Mouse (Mus musculus) midbrain, embryonic 12.5 days (tissue): Measurements from ENCODE around the gene Sphk1. TPM values are rescaled to one million over a fixed set of nuclear protein-coding genes. Genes with fewer than 3 reads are reported as not detected.
A peak's percentile ranks its signal among the peaks of the same experiment; 100 is the strongest.

Source experiments
- ATAC-seq: fragments of 200-750 bp; cut with Nextera tagmentation; 2 replicates; pipeline ENCODE4 v1.8.0; 2017; ENCODE audit warnings: low read depth, moderate TSS enrichment, moderate library complexity; ENCODE audit not compliant: low FRiP score
- H3K27ac ChIP-seq: fragments of 300-500 bp; sonication (generic); replicated peaks from 2 replicates; pipeline ENCODE4 v1.5.1; 2016; ENCODE audit warnings: mild to moderate bottlenecking
- H3K27me3 ChIP-seq: fragments of 300-500 bp; sonication (generic); 2 replicates; pipeline ENCODE4 v1.6.1; 2016; ENCODE audit warnings: mild to moderate bottlenecking
- H3K36me3 ChIP-seq: fragments of 300-500 bp; sonication (generic); 2 replicates; pipeline ENCODE4 v1.6.1; 2016
- H3K4me1 ChIP-seq: fragments of 300-500 bp; sonication (generic); 2 replicates; pipeline ENCODE4 v1.6.1; 2016
- H3K4me2 ChIP-seq: fragments of 300-500 bp; sonication (generic); replicated peaks from 2 replicates; pipeline ENCODE4 v1.6.1; 2016; ENCODE audit warnings: mild to moderate bottlenecking, moderate library complexity
- H3K4me3 ChIP-seq: fragments of 300-500 bp; sonication (generic); 2 replicates; pipeline ENCODE4 v1.5.1; 2016; ENCODE audit warnings: mild to moderate bottlenecking
- H3K9ac ChIP-seq: fragments of 300-500 bp; sonication (generic); replicated peaks from 2 replicates; pipeline ENCODE4 v1.6.1; 2016; ENCODE audit warnings: mild to moderate bottlenecking, moderate library complexity
- H3K9me3 ChIP-seq: fragments of 300-500 bp; sonication (generic); 2 replicates; pipeline ENCODE4 v1.6.1; 2016; ENCODE audit warnings: mild to moderate bottlenecking
- WGBS: fragments of 180-500 bp; shearing (Covaris S2); methylation state at CpG from one replicate; pipeline ENCODE4 v1.1.7; 2016; 5-methylcytosine and 5-hydroxymethylcytosine counted together
- polyA plus RNA-seq: library from polyadenylated mRNA; unstranded; fragments of >200 nt; fragmentation: Nextera tagmentation; extraction: Ambion mirVana; gene quantifications from 2 replicates; pipeline ENCODE4 v1.2.1, GENCODE M21; 2016

Gene Sphk1
- polyA plus RNA-seq, 1 experiment from 2014 or later = 7.1 TPM

- 67% methylated on average over 6 of the region's 6 CpGs for WGBS
- H3K9me3 ChIP-seq = no peaks in the 10 kb centered on the region
- peaks cover 62% of the 10 kb centered on the region for H3K4me1 ChIP-seq
- H3K4me3 ChIP-seq = no peak overlapping the region
- no peak overlapping the region for H3K4me2 ChIP-seq
- no peaks in the 10 kb centered on the region for H3K36me3 ChIP-seq
- 0 out of 2 replicates have a peak overlapping the region, but pooled peaks have one; percentile 15 for H3K27ac ChIP-seq
- no peaks in the 10 kb centered on the region for H3K27me3 ChIP-seq
- 0 out of 2 replicates have a peak overlapping the region, but pooled peaks have one; percentile 15 for H3K9ac ChIP-seq
- no peak for ATAC-seq
These were observed 43.8 kb downstream of the Sphk1 start for GRCm38 (mm10) chr11:116574486-116574885.

DNA sequence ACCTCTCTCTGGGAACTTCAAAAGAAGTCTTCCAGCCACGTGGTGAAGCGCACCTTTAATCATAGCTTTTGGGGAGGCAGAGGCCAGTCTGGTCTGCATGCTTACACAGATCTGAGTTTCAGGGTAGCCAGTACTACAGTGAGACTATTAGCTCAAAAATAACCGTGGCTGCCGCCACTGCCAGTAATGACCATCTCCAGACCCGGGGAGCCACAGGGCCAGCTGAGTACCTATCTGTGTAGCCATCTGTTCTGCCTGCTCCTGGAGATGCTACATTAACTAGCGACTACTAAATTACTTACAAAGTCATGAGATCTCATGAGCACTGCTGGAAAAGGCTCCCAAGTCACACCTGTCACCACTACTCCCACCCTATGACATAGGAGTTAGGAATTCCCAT lies 44.3 kb downstream of the Sphk1 start:
- Histone ChIP-seq H3K36me3 (no peaks in the 10 kb centered on the region), H3K4me3 (no peak overlapping the region), H3K27me3 (no peaks in the 10 kb centered on the region), H3K9ac (no peak overlapping the region), H3K4me2 (no peak overlapping the region), H3K27ac (no peak overlapping the region; the same call in 1 of the 2 replicates), H3K9me3 (no peaks in the 10 kb centered on the region), H3K4me1 (peaks cover 67% of the 10 kb centered on the region)
- no peak for ATAC-seq
- 72% methylated on average over 6 of the region's 6 CpGs for WGBS

DNA sequence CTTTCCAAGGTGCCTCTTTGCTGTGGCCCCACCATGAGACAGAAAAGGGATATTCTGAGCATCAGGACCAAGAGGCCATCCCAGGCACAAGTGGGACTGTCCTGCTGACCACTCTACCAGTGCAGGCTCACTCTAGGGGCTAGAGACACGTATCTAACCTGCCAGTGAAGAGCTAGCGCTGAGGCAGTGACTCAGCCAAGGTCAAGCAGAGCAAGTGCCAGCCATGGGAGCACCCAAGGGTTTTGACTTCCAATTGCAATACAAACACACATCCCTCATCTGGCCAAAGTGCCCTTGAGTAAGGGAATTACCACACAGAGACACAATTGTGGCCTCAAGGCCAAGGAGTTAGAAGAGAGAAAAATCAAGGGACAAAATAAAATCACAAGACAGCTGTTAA lies 44.7 kb downstream of the Sphk1 start:
- Histone ChIP-seq H3K4me1 (peaks cover 71% of the 10 kb centered on the region), H3K27me3 (no peaks in the 10 kb centered on the region), H3K4me3 (no peak overlapping the region), H3K9ac (no peak overlapping the region), H3K27ac (no peak overlapping the region; the same call in 1 of the 2 replicates), H3K9me3 (no peaks in the 10 kb centered on the region), H3K4me2 (no peak overlapping the region), H3K36me3 (no peaks in the 10 kb centered on the region)
- no peak for ATAC-seq
- 73% methylated on average over 2 of the region's 2 CpGs for WGBS

DNA sequence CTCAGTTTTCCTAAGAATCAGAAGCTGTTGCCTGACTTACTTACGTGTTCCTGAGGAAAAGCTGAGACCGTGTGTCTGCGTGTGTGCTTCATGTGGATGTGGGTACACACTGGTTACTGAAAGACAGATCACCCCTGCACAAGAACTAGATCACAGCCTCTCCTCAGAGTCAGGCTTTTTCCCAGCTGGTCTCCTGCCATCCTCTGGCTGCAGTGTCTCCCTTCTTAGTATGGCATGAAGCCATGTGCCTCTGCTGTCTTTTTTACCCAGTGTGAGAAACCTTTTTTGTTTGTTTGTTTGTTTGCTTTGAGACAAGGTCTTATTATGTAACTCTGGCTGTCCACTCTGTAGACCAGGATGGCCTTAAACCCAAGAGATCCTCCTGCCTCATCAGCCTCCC lies 48.6 kb downstream of the Sphk1 start:
- Histone ChIP-seq H3K4me3 (no peak overlapping the region), H3K9ac (no peak overlapping the region), H3K4me2 (peak overlapping the region; percentile 77; the same call in 1 of the 2 replicates), H3K36me3 (no peaks in the 10 kb centered on the region), H3K9me3 (no peaks in the 10 kb centered on the region), H3K27me3 (no peaks in the 10 kb centered on the region), H3K27ac (no peak overlapping the region), H3K4me1 (peaks cover 47% of the 10 kb centered on the region)
- WGBS = 94% methylated on average over 3 of the region's 3 CpGs
- ATAC-seq = no peak

DNA sequence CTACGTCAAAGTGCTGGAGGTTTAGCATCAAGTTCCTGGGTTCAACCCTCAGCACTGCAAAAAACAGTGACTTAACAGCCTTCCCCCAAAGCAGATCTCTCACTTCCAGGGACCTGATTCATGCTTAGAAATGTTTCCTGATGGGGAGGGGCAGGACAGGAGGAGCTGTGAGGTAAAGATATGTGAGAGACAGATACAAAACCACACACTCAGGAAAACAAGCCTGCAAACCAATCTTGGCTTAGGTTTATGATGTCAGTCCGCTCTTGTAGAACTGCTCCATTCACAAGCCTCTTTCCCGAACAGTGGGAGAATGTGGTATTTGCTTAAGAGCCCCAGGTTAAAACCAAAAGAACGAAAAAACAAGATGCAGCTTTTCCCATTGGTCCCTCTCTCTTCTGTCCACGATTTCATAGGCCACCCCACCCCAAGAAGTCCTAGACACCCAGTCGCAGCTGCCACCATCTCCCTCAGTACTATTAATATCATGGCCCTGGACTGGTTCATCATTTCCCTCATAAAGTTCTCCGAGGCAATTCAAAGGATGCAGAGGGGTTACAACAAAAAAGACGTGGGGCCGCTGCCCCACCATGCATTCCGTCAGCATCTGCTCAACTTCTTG lies 49.4 kb downstream of the Sphk1 start:
- Histone ChIP-seq H3K27me3 (no peaks in the 10 kb centered on the region), H3K4me1 (peaks cover 38% of the 10 kb centered on the region), H3K36me3 (no peaks in the 10 kb centered on the region), H3K4me2 (peak overlapping the region; percentile 77), H3K27ac (peak overlapping the region; percentile 91), H3K9me3 (no peaks in the 10 kb centered on the region), H3K9ac (peak overlapping the region; percentile 97), H3K4me3 (peak overlapping the region; percentile 98)
- WGBS = 22% methylated on average over 10 of the region's 10 CpGs
- 0 out of 2 replicates have a peak, but pooled peaks have one; percentile 20 for ATAC-seq

DNA sequence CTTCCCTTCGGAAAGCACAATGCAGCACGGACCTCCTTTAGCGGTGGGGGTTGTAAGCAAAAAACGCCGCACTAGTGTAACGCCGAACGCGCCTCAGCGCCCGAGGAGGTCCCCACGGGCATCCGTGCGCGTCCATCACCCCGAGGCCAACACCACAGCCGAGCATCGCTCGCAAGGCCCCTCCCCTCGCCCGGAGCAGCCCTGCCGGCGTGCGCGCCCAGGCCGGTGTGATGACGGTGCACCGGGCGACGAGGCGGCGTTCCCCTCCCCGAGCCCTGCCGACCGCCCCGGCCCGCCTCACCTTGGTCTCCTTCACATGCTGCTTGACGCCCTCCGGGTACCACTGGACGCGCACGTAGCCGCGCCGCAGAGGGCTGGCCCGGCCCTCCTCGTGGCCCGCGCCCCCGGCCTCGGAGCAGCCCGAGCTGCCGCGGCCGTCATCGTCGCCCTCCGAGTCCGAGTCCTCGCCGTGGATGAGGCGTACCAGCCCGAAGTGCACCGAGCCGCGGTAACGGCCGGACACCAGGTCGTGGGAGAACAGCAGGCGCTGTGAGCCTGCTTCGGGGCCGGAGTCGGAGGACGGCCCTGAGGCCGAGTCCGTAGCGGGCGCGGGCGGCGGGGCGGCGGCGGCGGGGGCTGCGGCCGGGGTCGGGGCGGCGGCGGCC lies 50.1 kb downstream of the Sphk1 start:
- ATAC-seq = peak; percentile 82
- peak overlapping the region; percentile 97 for H3K9ac ChIP-seq
- peak overlapping the region; percentile 77 for H3K4me2 ChIP-seq
- H3K4me1 ChIP-seq = peaks cover 31% of the 10 kb centered on the region
- no peaks in the 10 kb centered on the region for H3K27me3 ChIP-seq
- no peaks in the 10 kb centered on the region for H3K36me3 ChIP-seq
- peak overlapping the region; percentile 98 for H3K4me3 ChIP-seq
- peak overlapping the region; percentile 91 for H3K27ac ChIP-seq
- WGBS = under 1% methylated on average over 80 of the region's 91 CpGs
- no peaks in the 10 kb centered on the region for H3K9me3 ChIP-seq

- no peaks in the 10 kb centered on the region for H3K27me3 ChIP-seq
- peaks cover 26% of the 10 kb centered on the region for H3K4me1 ChIP-seq
- peak within 1 kb of the TSS; percentile 77 for H3K4me2 ChIP-seq
- ATAC-seq = peak; percentile 83
- H3K36me3 ChIP-seq = no peaks in the 10 kb centered on the region
- peak within 1 kb of the TSS; percentile 97 for H3K9ac ChIP-seq
- WGBS = 1% methylated on average over 32 of the region's 51 CpGs
- H3K4me3 ChIP-seq = peak within 1 kb of the TSS; percentile 98
- no peaks in the 10 kb centered on the region for H3K9me3 ChIP-seq
- peak within 1 kb of the TSS; percentile 91 for H3K27ac ChIP-seq
These were observed 50.7 kb downstream of the Sphk1 start, which contains the start of gene Ube2o for GRCm38 (mm10) chr11:116581376-116581814. Gene Ube2o (minus strand): TSS chr11:116581447.

DNA sequence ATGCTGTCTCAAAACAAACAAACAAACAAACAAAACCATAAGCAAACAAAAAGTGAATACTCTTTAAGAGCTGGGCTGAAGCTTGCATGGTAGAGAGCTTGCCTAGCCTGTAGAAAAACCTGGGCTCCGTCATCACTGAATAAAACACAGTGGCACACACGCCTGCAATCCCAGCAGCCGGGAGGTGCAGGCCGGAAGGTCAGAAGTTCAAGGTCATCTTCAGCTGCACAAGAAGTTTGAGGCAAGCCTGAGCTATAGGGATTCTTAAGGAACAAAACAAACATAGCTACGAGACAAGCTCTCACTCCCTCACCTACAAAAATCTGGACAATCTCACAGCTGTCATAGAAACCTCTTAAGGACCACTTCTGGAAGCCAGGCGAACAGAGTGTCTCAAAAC lies 55.0 kb downstream of the Sphk1 start:
- Histone ChIP-seq H3K4me1 (peaks cover 9% of the 10 kb centered on the region; the same call in 1 of the 2 replicates), H3K4me2 (no peak overlapping the region), H3K9me3 (no peaks in the 10 kb centered on the region), H3K27ac (no peak overlapping the region), H3K9ac (no peak overlapping the region), H3K36me3 (no peaks in the 10 kb centered on the region), H3K27me3 (peaks cover 19% of the 10 kb centered on the region), H3K4me3 (no peak overlapping the region)
- ATAC-seq = no peak
- WGBS = 83% methylated on average over 6 of the region's 6 CpGs

Other genes starting within 250 kb of the Sphk1 start
- 0.21 and 0.24 TPM in 2 replicates for gene Galr2, start 250.0 kb upstream of the Sphk1 start, polyA plus RNA-seq
- 83.4 and 83.5 TPM in 2 replicates for gene Exoc7, start 223.7 kb upstream of the Sphk1 start, polyA plus RNA-seq
- 9.8 and 10.5 TPM in 2 replicates for gene Foxj1, start 195.5 kb upstream of the Sphk1 start, polyA plus RNA-seq
- 35.7 and 37.8 TPM in 2 replicates for gene Rnf157, start 117.9 kb upstream of the Sphk1 start, polyA plus RNA-seq
- 47.7 and 52.5 TPM in 2 replicates for gene Ubald2, start 96.8 kb upstream of the Sphk1 start, polyA plus RNA-seq
- not detected in 2 replicates for gene Qrich2, start 64.7 kb upstream of the Sphk1 start, polyA plus RNA-seq
- 175 and 183 TPM in 2 replicates for gene Prpsap1, start 36.7 kb upstream of the Sphk1 start, polyA plus RNA-seq
- gene Ube2o, start 50.5 kb downstream of the Sphk1 start, polyA plus RNA-seq = 17.9 and 19.0 TPM in 2 replicates
- 0.18 and 0.41 TPM in 2 replicates for gene Aanat, start 55.5 kb downstream of the Sphk1 start, polyA plus RNA-seq
- gene Rhbdf2, start 96.1 kb downstream of the Sphk1 start, polyA plus RNA-seq = 1.1 and 1.8 TPM in 2 replicates
- 0.37 and 0.63 TPM in 2 replicates for gene Prcd, start 122.6 kb downstream of the Sphk1 start, polyA plus RNA-seq
- 2.8 and 3.5 TPM in 2 replicates for gene Cygb, start 123.4 kb downstream of the Sphk1 start, polyA plus RNA-seq
- gene St6galnac1, start 244.6 kb downstream of the Sphk1 start, polyA plus RNA-seq = not detected in 2 replicates